Mouse (Mus musculus) brain, embryonic 14.5 days (tissue): ENCODE measurements around the gene Kcnk10. TPM values are rescaled to one million over a fixed set of nuclear protein-coding genes. Genes with fewer than 3 reads are reported as not detected.

Source experiments
- DNase-seq: peaks from one replicate; pipeline ENCODE4 v3.0.0-alpha.2; 2011; ENCODE audit warnings: low read depth
- CTCF ChIP-seq: fragments of 200-500 bp; IDR thresholded peaks from 2 replicates; pipeline ENCODE4 v1.5.1; 2012; ENCODE audit warnings: inconsistent platforms, mild to moderate bottlenecking, moderate library complexity, borderline replicate concordance; ENCODE audit not compliant: insufficient read depth, insufficient read length; ENCODE audit errors: extremely low read depth
- POLR2A ChIP-seq: fragments of 200-500 bp; IDR thresholded peaks from 2 replicates; pipeline ENCODE4 v1.6.1; 2012; ENCODE audit warnings: mild to moderate bottlenecking, inconsistent platforms, borderline replicate concordance; ENCODE audit not compliant: poor library complexity, insufficient read depth, insufficient read length, severe bottlenecking; ENCODE audit errors: extremely low read depth
- polyA plus RNA-seq: library from polyadenylated mRNA; depleted of rRNA; stranded (reverse); fragments of >200 nt; gene quantifications from 2 replicates; pipeline ENCODE4 v1.2.3, GENCODE M21; 2012

Kcnk10 gene
- polyA plus RNA-seq, 1 experiment = 20.9 TPM

GRCm38 (mm10) chr12:98591016-98591415 is 12.9 kb upstream of the Kcnk10 start:
- DNase-seq = no peak

GRCm38 (mm10) chr12:98588573-98588972 is 10.5 kb upstream of the Kcnk10 start:
- no peak for DNase-seq
- TF ChIP-seq POLR2A = no peak
- TF ChIP-seq CTCF = no peak

More at GRCm38 (mm10) chr12:98591016-98591415, 12.9 kb upstream of the Kcnk10 start:
- TF ChIP-seq POLR2A (no peak), CTCF (no peak)

GRCm38 (mm10) chr12:98585302-98585701 is 7.2 kb upstream of the Kcnk10 start:
- peak; percentile 40; the same call in 1 of the 2 replicates for TF ChIP-seq CTCF
- TF ChIP-seq POLR2A = no peak
- DNase-seq = no peak

GRCm38 (mm10) chr12:98575942-98576550 is 2.1 kb downstream of the Kcnk10 start:
- DNase-seq = no peak
- TF ChIP-seq CTCF = no peak
- TF ChIP-seq POLR2A = no peak

- no peak for DNase-seq
- no peak for TF ChIP-seq POLR2A
Observed at GRCm38 (mm10) chr12:98575195-98575887, 2.8 kb downstream of the Kcnk10 start.

- peak; percentile 96 for DNase-seq
- TF ChIP-seq CTCF (no peak), POLR2A (peak; percentile 76)
Observed at GRCm38 (mm10) chr12:98574353-98575194, 3.5 kb downstream of the Kcnk10 start.

GRCm38 (mm10) chr12:98573317-98574270 is 4.5 kb downstream of the Kcnk10 start:
- TF ChIP-seq CTCF = no peak
- TF ChIP-seq POLR2A = 0 out of 2 replicates have a peak, but pooled peaks have one; percentile 8

GRCm38 (mm10) chr12:98571896-98572680 is 6.0 kb downstream of the Kcnk10 start:
- TF ChIP-seq POLR2A (no peak), CTCF (no peak)
- peak; percentile 76 for DNase-seq

More at GRCm38 (mm10) chr12:98573317-98574270, 4.5 kb downstream of the Kcnk10 start:
- peak; percentile 89 for DNase-seq

- no peak for DNase-seq
- TF ChIP-seq POLR2A = no peak
- no peak for TF ChIP-seq CTCF
Observed at GRCm38 (mm10) chr12:98569380-98569779, 8.7 kb downstream of the Kcnk10 start.

- no peak for TF ChIP-seq CTCF
- no peak for TF ChIP-seq POLR2A
- peak; percentile 69 for DNase-seq
Observed at GRCm38 (mm10) chr12:98567877-98568276, 10.2 kb downstream of the Kcnk10 start.
